Mouse (Mus musculus): Measurements from ENCODE around the gene Osbpl2. TPM values are rescaled to one million over a fixed set of nuclear protein-coding genes. Genes with fewer than 3 reads are reported as not detected.

Gene Osbpl2
- polyA plus RNA-seq, 1 experiment from 2014 or later: 72.3 TPM

GRCm38 (mm10) chr2:180133231-180133630, 14.1 kb downstream of the Osbpl2 start:
- Histone ChIP-seq H3K4me2 (ENCODE audit: low read length) (no peak overlapping the region), H3K27me3 (replicated peaks; ENCODE audit: control insufficient read depth, insufficient read depth, low read length) (no peaks in the 10 kb centered on the region), H3K4me1 (replicated peaks; ENCODE audit: control insufficient read depth, insufficient read depth, low read length) (no peaks in the 10 kb centered on the region), H3K9ac (replicated peaks; ENCODE audit: low read depth, low read length) (no peak overlapping the region), H3K9me3 (ENCODE audit: control insufficient read depth, low read length) (no peaks in the 10 kb centered on the region), H3K4me3 (replicated peaks; ENCODE audit: low read length) (no peak overlapping the region), H3K36me3 (ENCODE audit: control insufficient read depth, insufficient read depth) (0 out of 2 replicates have a peak, but pooled peaks cover under 1% of the 10 kb centered on the region), H3K27ac (ENCODE audit: low read length) (no peak overlapping the region)
- ATAC-seq: no peak
- WGBS: 97% methylated on average over 4 of the region's 4 CpGs

DNA sequence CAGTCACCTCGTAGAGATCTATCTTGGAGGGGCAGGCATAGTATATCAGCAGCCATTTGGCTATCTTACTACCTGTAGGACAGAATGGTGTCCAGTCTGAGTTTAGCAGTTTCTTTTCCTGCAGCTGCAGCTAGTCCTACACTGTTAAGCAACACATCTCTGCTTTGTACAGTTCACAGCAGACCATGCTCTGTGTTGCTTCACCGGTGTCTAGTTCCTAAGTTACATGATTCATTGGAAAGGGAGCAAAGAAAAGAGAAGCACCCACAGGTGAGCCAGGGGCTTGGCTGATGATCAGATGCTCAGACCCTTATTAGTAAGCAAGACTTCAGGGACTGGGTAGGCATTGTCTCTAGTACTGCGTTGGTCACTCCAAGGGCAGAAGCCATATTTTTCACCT, 14.8 kb downstream of the Osbpl2 start:
- no peaks in the 10 kb centered on the region for H3K27me3 ChIP-seq (replicated peaks; ENCODE audit: control insufficient read depth, insufficient read depth, low read length)
- no peak for ATAC-seq
- no peak overlapping the region for H3K9ac ChIP-seq (replicated peaks; ENCODE audit: low read depth, low read length)
- no peak overlapping the region for H3K4me3 ChIP-seq (replicated peaks; ENCODE audit: low read length)
- no peaks in the 10 kb centered on the region for H3K4me1 ChIP-seq (replicated peaks; ENCODE audit: control insufficient read depth, insufficient read depth, low read length)
- H3K27ac ChIP-seq (ENCODE audit: low read length): no peak overlapping the region
- no peak overlapping the region for H3K4me2 ChIP-seq (ENCODE audit: low read length)
- WGBS: 95% methylated on average over 3 of the region's 3 CpGs
- H3K9me3 ChIP-seq (ENCODE audit: control insufficient read depth, low read length): no peaks in the 10 kb centered on the region
- 0 out of 2 replicates have a peak, but pooled peaks cover 7% of the 10 kb centered on the region for H3K36me3 ChIP-seq (ENCODE audit: control insufficient read depth, insufficient read depth)

- Histone ChIP-seq H3K4me2 (ENCODE audit: low read length) (no peak overlapping the region), H3K27ac (ENCODE audit: low read length) (no peak overlapping the region)
These were observed 16.3 kb downstream of the Osbpl2 start for GRCm38 (mm10) chr2:180135414-180135813.

GRCm38 (mm10) chr2:180146091-180146490, 27.0 kb downstream of the Osbpl2 start:
- no peaks in the 10 kb centered on the region for H3K27me3 ChIP-seq (replicated peaks; ENCODE audit: control insufficient read depth, insufficient read depth, low read length)
- no peak overlapping the region for H3K4me3 ChIP-seq (replicated peaks; ENCODE audit: low read length)
- no peaks in the 10 kb centered on the region for H3K4me1 ChIP-seq (replicated peaks; ENCODE audit: control insufficient read depth, insufficient read depth, low read length)
- H3K9me3 ChIP-seq (ENCODE audit: control insufficient read depth, low read length): no peaks in the 10 kb centered on the region
- H3K27ac ChIP-seq (ENCODE audit: low read length): no peak overlapping the region
- H3K9ac ChIP-seq (replicated peaks; ENCODE audit: low read depth, low read length): no peak overlapping the region
- ATAC-seq: no peak
- WGBS: 81% methylated on average over 2 of the region's 2 CpGs
- peaks cover 31% of the 10 kb centered on the region for H3K36me3 ChIP-seq (ENCODE audit: control insufficient read depth, insufficient read depth)
- no peak overlapping the region for H3K4me2 ChIP-seq (ENCODE audit: low read length)

More at GRCm38 (mm10) chr2:180135414-180135813, 16.3 kb downstream of the Osbpl2 start:
- Histone ChIP-seq H3K4me3 (replicated peaks; ENCODE audit: low read length) (no peak overlapping the region), H3K9me3 (ENCODE audit: control insufficient read depth, low read length) (no peaks in the 10 kb centered on the region), H3K27me3 (replicated peaks; ENCODE audit: control insufficient read depth, insufficient read depth, low read length) (no peaks in the 10 kb centered on the region), H3K9ac (replicated peaks; ENCODE audit: low read depth, low read length) (no peak overlapping the region), H3K4me1 (replicated peaks; ENCODE audit: control insufficient read depth, insufficient read depth, low read length) (no peaks in the 10 kb centered on the region), H3K36me3 (ENCODE audit: control insufficient read depth, insufficient read depth) (0 out of 2 replicates have a peak, but pooled peaks cover 15% of the 10 kb centered on the region)
- 91% methylated on average over 5 of the region's 5 CpGs for WGBS
- no peak for ATAC-seq

DNA sequence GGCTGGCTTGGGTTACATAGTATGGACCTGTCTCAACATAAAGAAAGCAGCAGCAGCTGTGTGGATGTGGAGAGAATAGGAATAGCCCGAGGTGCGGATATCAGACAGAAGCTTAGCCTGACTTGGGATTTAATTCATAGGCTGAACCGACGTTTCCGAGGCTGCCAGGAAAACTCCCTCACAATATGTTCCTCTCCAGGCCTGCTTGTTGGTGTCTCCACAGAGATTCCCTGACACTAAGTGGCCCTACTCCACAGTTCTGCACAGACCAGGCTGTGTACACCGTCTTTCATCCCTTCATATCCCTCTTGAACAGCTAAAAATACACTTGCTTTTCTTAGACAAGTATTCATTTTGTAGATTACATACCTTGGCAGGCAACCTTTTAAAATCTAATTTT, 28.3 kb downstream of the Osbpl2 start:
- no peaks in the 10 kb centered on the region for H3K4me1 ChIP-seq (replicated peaks; ENCODE audit: control insufficient read depth, insufficient read depth, low read length)
- no peak overlapping the region for H3K27ac ChIP-seq (ENCODE audit: low read length)
- peaks cover 35% of the 10 kb centered on the region for H3K36me3 ChIP-seq (ENCODE audit: control insufficient read depth, insufficient read depth)
- H3K9ac ChIP-seq (replicated peaks; ENCODE audit: low read depth, low read length): no peak overlapping the region
- H3K27me3 ChIP-seq (replicated peaks; ENCODE audit: control insufficient read depth, insufficient read depth, low read length): no peaks in the 10 kb centered on the region
- H3K4me3 ChIP-seq (replicated peaks; ENCODE audit: low read length): no peak overlapping the region
- 91% methylated on average over 6 of the region's 6 CpGs for WGBS
- no peak for ATAC-seq
- no peak overlapping the region for H3K4me2 ChIP-seq (ENCODE audit: low read length)
- H3K9me3 ChIP-seq (ENCODE audit: control insufficient read depth, low read length): no peaks in the 10 kb centered on the region

- WGBS: 87% methylated on average over 9 of the region's 9 CpGs
- Histone ChIP-seq H3K4me2 (ENCODE audit: low read length) (no peak overlapping the region), H3K9me3 (ENCODE audit: control insufficient read depth, low read length) (no peaks in the 10 kb centered on the region), H3K27me3 (replicated peaks; ENCODE audit: control insufficient read depth, insufficient read depth, low read length) (no peaks in the 10 kb centered on the region), H3K36me3 (ENCODE audit: control insufficient read depth, insufficient read depth) (peaks cover 35% of the 10 kb centered on the region), H3K4me3 (replicated peaks; ENCODE audit: low read length) (no peak overlapping the region), H3K9ac (replicated peaks; ENCODE audit: low read depth, low read length) (no peak overlapping the region), H3K4me1 (replicated peaks; ENCODE audit: control insufficient read depth, insufficient read depth, low read length) (no peaks in the 10 kb centered on the region), H3K27ac (ENCODE audit: low read length) (no peak overlapping the region)
- ATAC-seq: no peak
These were observed 29.4 kb downstream of the Osbpl2 start for GRCm38 (mm10) chr2:180148551-180148950.

GRCm38 (mm10) chr2:180154796-180155195, 35.7 kb downstream of the Osbpl2 start:
- Histone ChIP-seq H3K27me3 (replicated peaks; ENCODE audit: control insufficient read depth, insufficient read depth, low read length) (no peaks in the 10 kb centered on the region), H3K9ac (replicated peaks; ENCODE audit: low read depth, low read length) (no peak overlapping the region), H3K36me3 (ENCODE audit: control insufficient read depth, insufficient read depth) (peaks cover 31% of the 10 kb centered on the region), H3K4me3 (replicated peaks; ENCODE audit: low read length) (no peak overlapping the region), H3K4me2 (ENCODE audit: low read length) (no peak overlapping the region), H3K4me1 (replicated peaks; ENCODE audit: control insufficient read depth, insufficient read depth, low read length) (no peaks in the 10 kb centered on the region), H3K27ac (ENCODE audit: low read length) (no peak overlapping the region), H3K9me3 (ENCODE audit: control insufficient read depth, low read length) (no peaks in the 10 kb centered on the region)
- WGBS: 68% methylated on average over 3 of the region's 3 CpGs
- no peak for ATAC-seq

- WGBS: 91% methylated on average over 3 of the region's 3 CpGs
- Histone ChIP-seq H3K27me3 (replicated peaks; ENCODE audit: control insufficient read depth, insufficient read depth, low read length) (no peaks in the 10 kb centered on the region), H3K4me1 (replicated peaks; ENCODE audit: control insufficient read depth, insufficient read depth, low read length) (no peaks in the 10 kb centered on the region), H3K4me2 (ENCODE audit: low read length) (no peak overlapping the region), H3K4me3 (replicated peaks; ENCODE audit: low read length) (no peak overlapping the region), H3K27ac (ENCODE audit: low read length) (no peak overlapping the region), H3K9ac (replicated peaks; ENCODE audit: low read depth, low read length) (no peak overlapping the region), H3K9me3 (ENCODE audit: control insufficient read depth, low read length) (no peaks in the 10 kb centered on the region), H3K36me3 (ENCODE audit: control insufficient read depth, insufficient read depth) (peaks cover 32% of the 10 kb centered on the region)
- ATAC-seq: no peak
These were observed 39.5 kb downstream of the Osbpl2 start for GRCm38 (mm10) chr2:180158627-180159026.

- Histone ChIP-seq H3K36me3 (ENCODE audit: control insufficient read depth, insufficient read depth) (peaks cover 12% of the 10 kb centered on the region; the same call in 1 of the 2 replicates), H3K4me1 (replicated peaks; ENCODE audit: control insufficient read depth, insufficient read depth, low read length) (peaks cover 2% of the 10 kb centered on the region; the same call in 1 of the 2 replicates), H3K27ac (ENCODE audit: low read length) (no peak overlapping the region), H3K27me3 (replicated peaks; ENCODE audit: control insufficient read depth, insufficient read depth, low read length) (no peaks in the 10 kb centered on the region), H3K9me3 (ENCODE audit: control insufficient read depth, low read length) (no peaks in the 10 kb centered on the region), H3K9ac (replicated peaks; ENCODE audit: low read depth, low read length) (no peak overlapping the region), H3K4me3 (replicated peaks; ENCODE audit: low read length) (no peak overlapping the region), H3K4me2 (ENCODE audit: low read length) (no peak overlapping the region)
- WGBS: 77% methylated on average over 2 of the region's 2 CpGs
- no peak for ATAC-seq
These were observed 46.7 kb downstream of the Osbpl2 start for GRCm38 (mm10) chr2:180165855-180166254.

DNA sequence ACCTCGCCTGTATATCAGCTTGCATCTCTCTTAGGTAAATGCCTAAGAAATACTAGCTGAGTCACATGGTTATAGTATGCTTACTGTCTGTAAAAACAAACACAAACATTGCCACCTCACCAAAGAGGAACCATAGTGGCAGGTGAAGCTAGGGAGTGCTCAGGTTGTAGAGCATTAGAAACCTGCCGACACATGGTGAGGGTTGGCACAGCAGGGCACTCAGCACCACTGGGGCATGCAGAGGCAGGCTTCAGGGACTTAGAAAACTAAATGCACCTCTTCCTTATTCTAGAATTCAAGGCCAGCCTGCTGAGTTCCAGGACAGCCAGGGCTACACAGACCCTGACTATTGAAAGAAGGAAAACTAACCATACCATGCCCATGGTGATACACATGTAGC, 47.8 kb downstream of the Osbpl2 start:
- Histone ChIP-seq H3K36me3 (ENCODE audit: control insufficient read depth, insufficient read depth) (0 out of 2 replicates have a peak, but pooled peaks cover 5% of the 10 kb centered on the region), H3K27ac (ENCODE audit: low read length) (no peak overlapping the region), H3K4me3 (replicated peaks; ENCODE audit: low read length) (no peak overlapping the region), H3K4me2 (ENCODE audit: low read length) (no peak overlapping the region), H3K27me3 (replicated peaks; ENCODE audit: control insufficient read depth, insufficient read depth, low read length) (no peaks in the 10 kb centered on the region), H3K9me3 (ENCODE audit: control insufficient read depth, low read length) (no peaks in the 10 kb centered on the region), H3K4me1 (replicated peaks; ENCODE audit: control insufficient read depth, insufficient read depth, low read length) (peaks cover 4% of the 10 kb centered on the region; the same call in 1 of the 2 replicates), H3K9ac (replicated peaks; ENCODE audit: low read depth, low read length) (no peak overlapping the region)
- WGBS: 89% methylated on average over 2 of the region's 2 CpGs
- no peak for ATAC-seq
